Mouse (Mus musculus) stomach, postnatal 0 days (tissue): ENCODE data around the gene Fmod. TPM values are rescaled to one million over a fixed set of nuclear protein-coding genes. Genes with fewer than 3 reads are reported as not detected.

Experiments
- ATAC-seq: fragments of 200-750 bp; cut with Nextera tagmentation; 2 replicates; pipeline ENCODE4 v1.8.0; 2017; ENCODE audit not compliant: low FRiP score, low TSS enrichment
- DNase-seq: peaks from one replicate; pipeline ENCODE4 v3.0.0-alpha.2; 2016; ENCODE audit warnings: low spot score
- H3K27ac ChIP-seq: fragments of 300-500 bp; sonication (generic); replicated peaks from 2 replicates; pipeline ENCODE4 v1.5.1; 2014; ENCODE audit warnings: mild to moderate bottlenecking, control low read depth
- H3K27me3 ChIP-seq: fragments of 300-500 bp; sonication (generic); 2 replicates; pipeline ENCODE4 v1.6.1; 2014; ENCODE audit warnings: low read length; ENCODE audit not compliant: control insufficient read depth, insufficient read depth
- H3K36me3 ChIP-seq: fragments of 300-500 bp; sonication (generic); 2 replicates; pipeline ENCODE4 v1.6.1; 2014; ENCODE audit warnings: low read length, mixed read lengths; ENCODE audit not compliant: control insufficient read depth, insufficient read depth
- H3K4me1 ChIP-seq: fragments of 300-500 bp; sonication (generic); replicated peaks from 2 replicates; pipeline ENCODE4 v1.6.1; 2014; ENCODE audit warnings: antibody characterized with exemption; ENCODE audit not compliant: control insufficient read depth, insufficient read depth
- H3K4me2 ChIP-seq: fragments of 300-500 bp; sonication (generic); replicated peaks from 2 replicates; pipeline ENCODE4 v1.6.1; 2014; ENCODE audit warnings: low read depth, mild to moderate bottlenecking, control low read depth, moderate library complexity
- H3K4me3 ChIP-seq: fragments of 300-500 bp; sonication (generic); 2 replicates; pipeline ENCODE4 v1.5.1; 2014; ENCODE audit warnings: low read depth, low read length, control low read depth
- H3K9ac ChIP-seq: fragments of 300-500 bp; sonication (generic); 2 replicates; pipeline ENCODE4 v1.6.1; 2014; ENCODE audit warnings: mild to moderate bottlenecking, low read length, control low read depth, mixed read lengths
- H3K9me3 ChIP-seq: fragments of 300-500 bp; sonication (generic); 2 replicates; pipeline ENCODE4 v1.6.1; 2016; ENCODE audit warnings: low read length; ENCODE audit not compliant: control insufficient read depth
- CTCF ChIP-seq: IDR thresholded peaks from 2 replicates; pipeline ENCODE4 v1.5.1; 2016; ENCODE audit warnings: antibody characterized with exemption, low read depth, mild to moderate bottlenecking, moderate library complexity
- EP300 ChIP-seq: optimal IDR thresholded peaks from 2 replicates; pipeline ENCODE3; 2016; ENCODE audit warnings: antibody characterized with exemption
- WGBS: fragments of 180-500 bp; shearing (Covaris S2); extraction: QIAGEN DNeasy Blood & Tissue Kit; methylation state at CpG from one replicate; pipeline ENCODE4 v1.1.7; 2014; 5-methylcytosine and 5-hydroxymethylcytosine counted together
- polyA plus RNA-seq: library from polyadenylated mRNA; unstranded; fragments of >200 nt; fragmentation: Nextera tagmentation; extraction: Ambion mirVana; gene quantifications from 2 replicates; pipeline ENCODE4 v1.2.1, GENCODE M21; 2015

Gene Fmod
- polyA plus RNA-seq, 1 experiment from 2014 or later: 9.0 TPM

DNA sequence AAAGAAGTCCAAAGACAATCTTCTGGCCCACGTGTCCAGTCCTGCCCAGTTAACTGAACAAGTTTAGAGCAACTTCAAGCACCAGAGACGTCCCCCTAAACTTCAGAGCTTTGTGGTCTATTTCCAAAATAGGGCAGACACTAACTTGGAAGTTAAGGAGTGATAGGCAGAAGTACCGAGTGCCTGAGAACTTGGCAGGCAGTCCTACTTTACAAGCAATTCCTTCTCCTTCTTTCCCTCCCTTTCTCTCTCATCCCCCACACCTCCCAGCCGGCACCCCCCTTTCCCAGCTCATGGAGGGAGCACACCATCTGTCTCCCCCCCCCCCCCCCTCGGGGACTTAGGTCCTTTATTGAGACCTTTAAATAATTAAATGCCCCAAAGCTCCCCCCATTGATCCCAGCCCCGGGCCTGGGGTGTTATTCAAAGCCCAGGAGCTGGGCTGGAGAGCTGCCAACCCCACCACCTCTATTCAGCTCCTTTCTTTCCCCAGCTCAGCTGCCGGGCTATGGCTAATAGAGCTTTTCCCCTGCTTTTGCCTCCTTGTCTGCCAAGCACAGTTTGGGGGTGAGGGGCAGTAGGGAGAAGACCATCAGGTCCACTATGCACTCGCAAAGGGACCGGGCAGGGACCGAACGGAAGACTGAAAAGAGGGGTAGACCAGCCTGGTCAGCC lies 25.5 kb downstream of the Fmod start:
- Histone ChIP-seq H3K9me3 (no peaks in the 10 kb centered on the region), H3K27me3 (no peaks in the 10 kb centered on the region), H3K4me3 (no peak overlapping the region), H3K9ac (peak overlapping the region; percentile 58), H3K4me1 (peaks cover 38% of the 10 kb centered on the region), H3K27ac (peak overlapping the region; percentile 99), H3K36me3 (no peaks in the 10 kb centered on the region), H3K4me2 (peak overlapping the region; percentile 49)
- 11% methylated on average over 11 of the region's 11 CpGs for WGBS
- DNase-seq: no peak
- no peak for TF ChIP-seq CTCF
- no peak for TF ChIP-seq EP300
- no peak for ATAC-seq

DNA sequence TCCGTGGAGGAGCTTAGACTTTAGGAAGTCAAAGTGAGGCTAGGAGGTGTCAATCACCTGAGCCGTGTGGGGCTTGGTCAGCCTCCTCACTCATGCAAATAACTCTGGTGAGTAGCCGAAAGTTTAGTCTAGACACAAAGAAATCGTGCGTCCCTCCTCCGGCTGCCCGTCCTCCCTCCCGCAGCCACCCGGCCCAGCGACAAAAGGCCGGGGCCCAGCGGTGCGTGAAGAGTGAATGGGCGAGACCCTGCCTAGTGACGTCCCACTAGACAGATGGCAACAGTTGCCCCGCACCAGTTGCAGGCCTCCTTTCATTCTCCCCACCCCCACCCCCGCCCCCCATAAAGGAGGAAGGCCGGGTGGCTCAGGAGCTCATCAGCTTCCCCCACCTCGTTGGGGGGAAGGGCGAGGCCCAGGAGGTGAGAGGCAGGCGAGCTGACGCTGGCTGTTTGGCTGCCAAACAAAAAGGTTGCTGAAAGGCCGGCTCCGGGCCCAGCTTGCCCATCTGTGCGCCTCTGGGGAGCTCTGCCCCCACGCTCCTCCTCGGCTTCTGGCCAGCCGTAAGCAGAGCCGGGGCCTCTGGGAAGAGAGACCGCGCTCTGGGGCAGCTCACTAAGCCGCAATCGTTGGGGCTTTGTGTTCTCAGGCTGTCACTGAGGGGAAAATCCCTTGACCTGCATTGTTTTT lies 26.2 kb downstream of the Fmod start:
- Histone ChIP-seq H3K4me1 (peaks cover 40% of the 10 kb centered on the region), H3K27ac (peak overlapping the region; percentile 99), H3K9ac (peak overlapping the region; percentile 58), H3K4me2 (peak overlapping the region; percentile 49), H3K9me3 (no peaks in the 10 kb centered on the region), H3K4me3 (0 out of 2 replicates have a peak overlapping the region, but pooled peaks have one; percentile 6), H3K27me3 (no peaks in the 10 kb centered on the region), H3K36me3 (no peaks in the 10 kb centered on the region)
- TF ChIP-seq CTCF (no peak), EP300 (no peak)
- 2% methylated on average over 33 of the region's 33 CpGs for WGBS
- no peak for ATAC-seq
- DNase-seq: peak; percentile 74

GRCm38 (mm10) chr1:134063773-134064125 lies 26.7 kb downstream of the Fmod start:
- Histone ChIP-seq H3K4me1 (peaks cover 40% of the 10 kb centered on the region), H3K9me3 (no peaks in the 10 kb centered on the region), H3K4me3 (no peak overlapping the region), H3K36me3 (no peaks in the 10 kb centered on the region), H3K27me3 (no peaks in the 10 kb centered on the region), H3K9ac (peak overlapping the region; percentile 58), H3K4me2 (peak overlapping the region; percentile 49), H3K27ac (peak overlapping the region; percentile 99)
- no peak for TF ChIP-seq EP300
- ATAC-seq (no peak), DNase-seq (no peak)
- 14% methylated on average over 9 of the region's 9 CpGs for WGBS

- no peaks in the 10 kb centered on the region for H3K9me3 ChIP-seq
- no peak overlapping the region for H3K9ac ChIP-seq
- 72% methylated on average over 2 of the region's 2 CpGs for WGBS
- H3K4me3 ChIP-seq: no peak overlapping the region
- TF ChIP-seq EP300 (no peak), CTCF (no peak)
- DNase-seq (no peak), ATAC-seq (no peak)
- H3K27me3 ChIP-seq: no peaks in the 10 kb centered on the region
- no peak overlapping the region for H3K4me2 ChIP-seq
- H3K27ac ChIP-seq: peak overlapping the region; percentile 99
- peaks cover 40% of the 10 kb centered on the region for H3K4me1 ChIP-seq
- no peaks in the 10 kb centered on the region for H3K36me3 ChIP-seq
Measured at GRCm38 (mm10) chr1:134064296-134064831, 27.3 kb downstream of the Fmod start.

- peaks cover 38% of the 10 kb centered on the region for H3K4me1 ChIP-seq
- H3K27me3 ChIP-seq: no peaks in the 10 kb centered on the region
- no peak for TF ChIP-seq CTCF
- TF ChIP-seq EP300: no peak
- DNase-seq (no peak), ATAC-seq (peak; percentile 46)
- no peaks in the 10 kb centered on the region for H3K9me3 ChIP-seq
- H3K4me3 ChIP-seq: no peak overlapping the region
- no peak overlapping the region for H3K9ac ChIP-seq
- WGBS: 33% methylated on average over 4 of the region's 4 CpGs
- H3K4me2 ChIP-seq: no peak overlapping the region
- no peaks in the 10 kb centered on the region for H3K36me3 ChIP-seq
- H3K27ac ChIP-seq: peak overlapping the region; percentile 99
Measured at GRCm38 (mm10) chr1:134065241-134065809, 28.3 kb downstream of the Fmod start.

- H3K4me1 ChIP-seq: peaks cover 36% of the 10 kb centered on the region
- no peaks in the 10 kb centered on the region for H3K36me3 ChIP-seq
- no peaks in the 10 kb centered on the region for H3K27me3 ChIP-seq
- TF ChIP-seq CTCF (no peak), EP300 (no peak)
- no peak overlapping the region for H3K4me3 ChIP-seq
- H3K27ac ChIP-seq: peak overlapping the region; percentile 92
- no peak overlapping the region for H3K4me2 ChIP-seq
- DNase-seq (no peak), ATAC-seq (no peak)
- no peaks in the 10 kb centered on the region for H3K9me3 ChIP-seq
- 35% methylated on average over 3 of the region's 3 CpGs for WGBS
- H3K9ac ChIP-seq: no peak overlapping the region
Measured at GRCm38 (mm10) chr1:134066554-134066953, 29.5 kb downstream of the Fmod start.
